Mouse (Mus musculus) intestine, embryonic 16.5 days (tissue): Measurements from ENCODE around the gene Gm10322. TPM values are rescaled to one million over a fixed set of nuclear protein-coding genes. Genes with fewer than 3 reads are reported as not detected.
A peak's percentile ranks its signal among the peaks of the same experiment; 100 is the strongest.

Source experiments
- ATAC-seq: fragments of 200-750 bp; cut with Nextera tagmentation; 2 replicates; pipeline ENCODE4 v1.8.0; 2017; ENCODE audit warnings: moderate TSS enrichment, moderate library complexity
- H3K27ac ChIP-seq: fragments of 300-500 bp; sonication (generic); 2 replicates; pipeline ENCODE4 v1.5.1; 2014; ENCODE audit warnings: mild to moderate bottlenecking, low read length
- H3K27me3 ChIP-seq: fragments of 300-500 bp; sonication (generic); replicated peaks from 2 replicates; pipeline ENCODE4 v1.6.1; 2014; ENCODE audit warnings: low read length, control low read depth, mixed read lengths; ENCODE audit not compliant: control insufficient read depth, insufficient read depth
- H3K36me3 ChIP-seq: fragments of 300-500 bp; sonication (generic); 2 replicates; pipeline ENCODE4 v1.6.1; 2014; ENCODE audit warnings: low read length, control low read depth; ENCODE audit not compliant: control insufficient read depth, insufficient read depth
- H3K4me1 ChIP-seq: fragments of 300-500 bp; sonication (generic); 2 replicates; pipeline ENCODE4 v1.6.1; 2014; ENCODE audit warnings: low read length, control low read depth, mixed read lengths; ENCODE audit not compliant: control insufficient read depth, insufficient read depth
- H3K4me2 ChIP-seq: fragments of 300-500 bp; sonication (generic); 2 replicates; pipeline ENCODE4 v1.6.1; 2014; ENCODE audit warnings: low read depth, low read length, control low read depth
- H3K4me3 ChIP-seq: fragments of 300-500 bp; sonication (generic); 2 replicates; pipeline ENCODE4 v1.5.1; 2014; ENCODE audit warnings: mild to moderate bottlenecking, low read length
- H3K9ac ChIP-seq: fragments of 300-500 bp; sonication (generic); 2 replicates; pipeline ENCODE4 v1.6.1; 2014; ENCODE audit warnings: low read depth, low read length
- H3K9me3 ChIP-seq: fragments of 300-500 bp; sonication (generic); 2 replicates; pipeline ENCODE4 v1.6.1; 2016; ENCODE audit warnings: low read length, control low read depth; ENCODE audit not compliant: control insufficient read depth
- WGBS: fragments of 180-500 bp; shearing (Covaris S2); extraction: QIAGEN DNeasy Blood & Tissue Kit; methylation state at CpG from one replicate; pipeline ENCODE4 v1.1.7; 2014; 5-methylcytosine and 5-hydroxymethylcytosine counted together
- polyA plus RNA-seq: library from polyadenylated mRNA; unstranded; fragments of >200 nt; fragmentation: Nextera tagmentation; extraction: Ambion mirVana; gene quantifications from 2 replicates; pipeline ENCODE4 v1.2.1, GENCODE M21; 2015

The Gm10322 gene
- polyA plus RNA-seq, 1 experiment from 2014 or later = not detected

GRCm38 (mm10) chr10:59615411-59615810, 452 bp upstream of the Gm10322 start:
- Histone ChIP-seq H3K27ac (peak overlapping the region; percentile 91; the same call in 1 of the 2 replicates), H3K4me3 (peak overlapping the region; percentile 92), H3K27me3 (no peaks in the 10 kb centered on the region), H3K9ac (peak overlapping the region; percentile 95), H3K4me2 (peak overlapping the region; percentile 82), H3K9me3 (no peaks in the 10 kb centered on the region), H3K36me3 (no peaks in the 10 kb centered on the region), H3K4me1 (peaks cover 19% of the 10 kb centered on the region; the same call in 1 of the 2 replicates)
- ATAC-seq = no peak
- WGBS = 27% methylated on average over 5 of the region's 5 CpGs

GRCm38 (mm10) chr10:59616522-59616921, 659 bp downstream of the Gm10322 start, which contains the start of gene Mcu:
Gene Mcu (minus strand): TSS chr10:59616692.
- H3K27me3 ChIP-seq = no peaks in the 10 kb centered on the region
- WGBS = under 1% methylated on average over 36 of the region's 36 CpGs
- peak within 1 kb of the TSS; percentile 95 for H3K9ac ChIP-seq
- peak within 1 kb of the TSS; percentile 92 for H3K4me3 ChIP-seq
- peak; percentile 99 for ATAC-seq
- H3K27ac ChIP-seq = peak within 1 kb of the TSS; percentile 91
- peak within 1 kb of the TSS; percentile 82 for H3K4me2 ChIP-seq
- no peaks in the 10 kb centered on the region for H3K9me3 ChIP-seq
- peaks cover 19% of the 10 kb centered on the region; the same call in 1 of the 2 replicates for H3K4me1 ChIP-seq
- H3K36me3 ChIP-seq = no peaks in the 10 kb centered on the region

- WGBS = 89% methylated on average over 7 of the region's 7 CpGs
- ATAC-seq = no peak
- Histone ChIP-seq H3K4me3 (no peak overlapping the region), H3K9ac (no peak overlapping the region), H3K36me3 (no peaks in the 10 kb centered on the region), H3K27me3 (no peaks in the 10 kb centered on the region), H3K27ac (no peak overlapping the region), H3K9me3 (no peaks in the 10 kb centered on the region), H3K4me1 (peaks cover 19% of the 10 kb centered on the region; the same call in 1 of the 2 replicates), H3K4me2 (no peak overlapping the region)
These were observed 1.9 kb downstream of the Gm10322 start for GRCm38 (mm10) chr10:59617776-59618175.

- Histone ChIP-seq H3K36me3 (no peaks in the 10 kb centered on the region), H3K27me3 (no peaks in the 10 kb centered on the region), H3K4me1 (no peaks in the 10 kb centered on the region), H3K4me3 (no peak overlapping the region), H3K27ac (peak overlapping the region; percentile 28; the same call in 1 of the 2 replicates), H3K4me2 (peak overlapping the region; percentile 4; the same call in 1 of the 2 replicates), H3K9me3 (no peaks in the 10 kb centered on the region), H3K9ac (no peak overlapping the region)
- no peak for ATAC-seq
- 36% methylated on average over 10 of the region's 10 CpGs for WGBS
These were observed 5.5 kb downstream of the Gm10322 start for GRCm38 (mm10) chr10:59621355-59621754.

- Histone ChIP-seq H3K4me2 (no peak overlapping the region), H3K4me1 (no peaks in the 10 kb centered on the region), H3K27me3 (no peaks in the 10 kb centered on the region), H3K9me3 (no peaks in the 10 kb centered on the region), H3K4me3 (no peak overlapping the region), H3K36me3 (no peaks in the 10 kb centered on the region), H3K9ac (no peak overlapping the region), H3K27ac (no peak overlapping the region)
- no peak for ATAC-seq
- WGBS = 76% methylated on average over 5 of the region's 5 CpGs
These were observed 7.6 kb downstream of the Gm10322 start for GRCm38 (mm10) chr10:59623496-59623895.

GRCm38 (mm10) chr10:59628641-59629505, 13.0 kb downstream of the Gm10322 start:
- no peaks in the 10 kb centered on the region for H3K36me3 ChIP-seq
- H3K27ac ChIP-seq = peak overlapping the region; percentile 84
- H3K4me3 ChIP-seq = peak overlapping the region; percentile 30
- peak; percentile 98 for ATAC-seq
- peak overlapping the region; percentile 40 for H3K9ac ChIP-seq
- WGBS = 44% methylated on average over 17 of the region's 17 CpGs
- peak overlapping the region; percentile 33 for H3K4me2 ChIP-seq
- no peaks in the 10 kb centered on the region for H3K4me1 ChIP-seq
- no peaks in the 10 kb centered on the region for H3K27me3 ChIP-seq
- H3K9me3 ChIP-seq = no peaks in the 10 kb centered on the region

GRCm38 (mm10) chr10:59629506-59629782, 13.6 kb downstream of the Gm10322 start:
- H3K4me2 ChIP-seq = peak overlapping the region; percentile 33
- no peaks in the 10 kb centered on the region for H3K27me3 ChIP-seq
- H3K27ac ChIP-seq = peak overlapping the region; percentile 84
- peak; percentile 84 for ATAC-seq
- H3K36me3 ChIP-seq = no peaks in the 10 kb centered on the region
- H3K9me3 ChIP-seq = no peaks in the 10 kb centered on the region
- 60% methylated on average over 4 of the region's 4 CpGs for WGBS
- H3K4me3 ChIP-seq = peak overlapping the region; percentile 30
- H3K9ac ChIP-seq = peak overlapping the region; percentile 40; the same call in 1 of the 2 replicates
- no peaks in the 10 kb centered on the region for H3K4me1 ChIP-seq

- ATAC-seq = no peak
- Histone ChIP-seq H3K4me2 (no peak overlapping the region), H3K27ac (no peak overlapping the region), H3K27me3 (no peaks in the 10 kb centered on the region), H3K9me3 (no peaks in the 10 kb centered on the region), H3K9ac (no peak overlapping the region), H3K4me1 (no peaks in the 10 kb centered on the region), H3K36me3 (no peaks in the 10 kb centered on the region), H3K4me3 (no peak overlapping the region)
- WGBS = 81% methylated on average over 2 of the region's 2 CpGs
These were observed 20.2 kb downstream of the Gm10322 start for GRCm38 (mm10) chr10:59636048-59636447.

- H3K27me3 ChIP-seq = no peaks in the 10 kb centered on the region
- H3K4me3 ChIP-seq = peak overlapping the region; percentile 22; the same call in 1 of the 2 replicates
- no peak overlapping the region for H3K9ac ChIP-seq
- peak overlapping the region; percentile 3; the same call in 1 of the 2 replicates for H3K4me2 ChIP-seq
- H3K4me1 ChIP-seq = no peaks in the 10 kb centered on the region
- no peak for ATAC-seq
- H3K27ac ChIP-seq = no peak overlapping the region
- no peaks in the 10 kb centered on the region for H3K9me3 ChIP-seq
- no peaks in the 10 kb centered on the region for H3K36me3 ChIP-seq
- WGBS = 69% methylated on average over 16 of the region's 16 CpGs
These were observed 21.1 kb downstream of the Gm10322 start for GRCm38 (mm10) chr10:59636751-59637533.
